Mouse (Mus musculus) R1 (cell line): Measurements from ENCODE around the gene Pde6d.

Experiments
- DNase-seq: peaks from one replicate; pipeline ENCODE4 v3.0.0-alpha.2; 2018; ENCODE audit warnings: low read depth, low spot score

The Pde6d gene

GRCm38 (mm10) chr1:86503906-86504696, 78.3 kb downstream of the Pde6d start:
- peak; percentile 93 for DNase-seq

- peak; percentile 96 for DNase-seq
Observed at GRCm38 (mm10) chr1:86503165-86503747, 79.2 kb downstream of the Pde6d start.

GRCm38 (mm10) chr1:86502221-86503048, 80.0 kb downstream of the Pde6d start:
- peak; percentile 68 for DNase-seq

- DNase-seq = peak; percentile 95
Observed at GRCm38 (mm10) chr1:86501559-86501958, 80.9 kb downstream of the Pde6d start.

- DNase-seq = peak; percentile 86
Observed at GRCm38 (mm10) chr1:86501114-86501532, 81.3 kb downstream of the Pde6d start.

GRCm38 (mm10) chr1:86500681-86501080, 81.7 kb downstream of the Pde6d start:
- DNase-seq = no peak

GRCm38 (mm10) chr1:86499903-86500302, 82.5 kb downstream of the Pde6d start:
- peak; percentile 74 for DNase-seq

- no peak for DNase-seq
Observed at GRCm38 (mm10) chr1:86498611-86499010, 83.8 kb downstream of the Pde6d start.

- DNase-seq = peak; percentile 66
Observed at GRCm38 (mm10) chr1:86497986-86498385, 84.4 kb downstream of the Pde6d start.

GRCm38 (mm10) chr1:86497361-86497760, 85.1 kb downstream of the Pde6d start:
- no peak for DNase-seq

GRCm38 (mm10) chr1:86496340-86496739, 86.1 kb downstream of the Pde6d start:
- DNase-seq = no peak

- DNase-seq = no peak
Observed at GRCm38 (mm10) chr1:86493783-86494182, 88.6 kb downstream of the Pde6d start.
